Mouse (Mus musculus): ENCODE results near the gene Dnttip1.

DNA sequence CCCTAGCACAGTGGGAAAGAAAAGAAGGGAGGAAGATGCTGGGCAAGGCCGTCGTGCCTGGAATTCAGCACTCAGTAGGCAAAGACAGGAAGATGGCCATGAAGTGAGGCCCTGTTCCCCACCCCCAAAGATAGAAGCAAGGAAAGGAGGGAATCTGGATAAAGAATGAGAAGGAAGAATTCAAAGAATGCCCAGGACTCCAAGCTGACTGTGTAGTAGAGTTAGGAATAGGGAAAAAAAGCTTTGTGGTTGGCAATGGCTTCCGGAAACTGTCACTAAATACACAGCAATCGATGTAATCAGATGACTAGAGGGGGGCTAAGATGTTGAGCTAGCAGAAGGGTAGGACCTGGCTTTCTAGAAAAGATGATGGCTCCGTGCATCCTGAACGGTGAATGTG is 71.4 kb downstream of the Dnttip1 start:
- no peak for TF ChIP-seq TAL1 (IDR thresholded peaks at IDR 0.05; ENCODE audit: low read length)
- no peak for TF ChIP-seq GATA1 (IDR thresholded peaks at IDR 0.05; ENCODE audit: low read length)

All from erythroblast, embryonic 14.5 days (primary cell).